Mouse (Mus musculus) kidney, postnatal 4 days (tissue): ENCODE measurements at regions not wholly inside any gene's neighbourhood (a gene's known extent, or its start where the extent isn't known, plus 50 kb on each side); places are given as distances from the start of the nearest gene placed in this dataset.
"Not testable (repeated sequence)": the region's sequence is repeated elsewhere in the genome, so short reads cannot be mapped to it uniquely, and the experiment has no call there.

Experiments used
- DNase-seq, 2 experiments: peaks; one replicate each; pipeline ENCODE4 v3.0.0; 2021; ENCODE audit warnings: mixed read lengths in 2 of 2

DNA sequence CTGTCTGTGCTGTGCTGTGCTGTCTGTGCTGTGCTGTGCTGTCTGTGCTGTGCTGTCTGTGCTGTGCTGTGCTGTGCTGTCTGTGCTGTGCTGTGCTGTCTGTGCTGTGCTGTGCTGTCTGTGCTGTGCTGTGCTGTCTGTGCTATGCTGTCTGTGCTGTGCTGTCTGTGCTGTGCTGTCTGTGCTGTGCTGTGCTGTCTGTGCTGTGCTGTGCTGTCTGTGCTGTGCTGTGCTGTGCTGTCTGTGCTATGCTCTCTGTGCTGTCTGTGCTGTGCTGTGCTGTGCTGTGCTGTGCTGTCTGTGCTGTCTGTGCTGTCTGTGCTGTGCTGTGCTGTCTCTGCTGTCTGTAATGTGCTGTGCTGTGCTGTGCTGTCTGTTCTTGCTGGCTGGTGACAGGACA is 198.5 kb downstream of the Tcp10c start:
- DNase-seq: peak; percentile 20 to 31

GRCm38 (mm10) chr17:13555311-13556059 is 201.1 kb downstream of the Tcp10c start:
- DNase-seq: peak; percentile 86 to 92

DNA sequence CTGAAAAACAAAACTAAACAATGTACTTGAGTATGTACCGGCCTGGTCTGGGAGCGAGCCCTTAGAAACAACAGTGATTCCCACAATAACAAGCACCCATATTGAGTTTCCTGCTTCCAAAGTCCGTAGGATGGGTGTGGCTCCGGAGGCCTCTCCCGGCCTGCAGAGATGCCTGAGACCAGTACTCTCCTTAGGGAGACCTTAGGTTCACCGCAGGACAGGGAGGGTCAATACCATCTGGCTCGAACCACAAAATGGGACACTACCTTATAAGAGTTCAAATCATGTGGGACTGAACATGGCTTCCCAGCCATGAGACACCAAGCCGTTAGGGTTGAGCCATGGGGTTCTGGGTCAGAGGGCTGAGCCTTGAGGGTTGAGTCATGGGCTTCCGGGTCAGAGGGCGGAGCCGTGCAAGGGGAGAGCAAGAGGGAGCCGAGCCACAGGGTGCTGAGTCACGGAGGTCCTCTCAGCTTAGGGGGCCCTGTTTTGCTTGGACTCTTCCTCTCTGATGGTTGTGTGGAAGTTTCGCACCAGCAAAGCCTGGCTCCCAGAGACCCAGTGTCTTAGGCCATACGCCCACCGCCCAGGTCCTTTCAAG is 201.8 kb downstream of the Tcp10c start:
- DNase-seq: peak in 1 of 2 experiments; percentile 12

GRCm38 (mm10) chr17:13558863-13559262 is 201.5 kb upstream of the Afdn start:
- DNase-seq: no peak

DNA sequence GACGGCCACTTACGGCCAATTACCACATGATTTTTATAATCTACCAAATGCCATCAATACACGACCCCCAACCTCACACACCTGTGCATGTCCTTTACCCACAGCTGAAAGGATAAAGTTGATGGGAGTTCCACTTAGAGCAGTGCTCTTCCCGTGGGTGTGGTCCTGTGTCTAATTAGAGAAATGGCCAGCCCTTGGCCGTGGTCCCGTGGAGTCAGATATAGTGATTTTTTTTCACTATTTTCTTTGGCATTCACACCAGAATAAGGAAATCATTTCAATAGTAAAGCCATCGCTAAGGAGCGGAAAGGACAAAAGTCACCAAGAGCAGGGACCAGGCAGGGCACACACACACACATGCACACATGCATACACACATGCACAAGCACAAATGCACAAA is 199.0 kb upstream of the Afdn start:
- DNase-seq: peak in 1 of 2 experiments; percentile 49

DNA sequence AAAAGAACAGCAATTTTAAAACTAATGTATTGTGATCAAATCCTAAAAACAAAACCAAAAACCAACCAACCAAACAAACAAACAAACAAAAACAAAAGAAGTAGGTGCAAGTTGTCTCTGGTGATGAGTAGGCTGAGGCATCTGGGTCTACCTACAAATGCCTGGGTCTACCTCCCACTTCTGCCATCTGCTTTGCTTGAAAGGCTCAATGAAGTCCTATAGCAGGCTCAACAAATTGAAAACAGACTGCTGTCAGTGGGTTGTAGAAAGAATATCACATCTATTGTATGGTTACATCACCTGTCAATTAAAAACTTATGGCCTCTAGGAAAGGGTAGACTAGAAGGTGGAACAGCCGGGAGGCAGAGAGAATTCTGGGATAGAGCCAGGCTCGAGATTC is 197.4 kb upstream of the Afdn start:
- no peak for DNase-seq

GRCm38 (mm10) chr17:13564800-13565199 is 195.5 kb upstream of the Afdn start:
- no peak for DNase-seq

DNA sequence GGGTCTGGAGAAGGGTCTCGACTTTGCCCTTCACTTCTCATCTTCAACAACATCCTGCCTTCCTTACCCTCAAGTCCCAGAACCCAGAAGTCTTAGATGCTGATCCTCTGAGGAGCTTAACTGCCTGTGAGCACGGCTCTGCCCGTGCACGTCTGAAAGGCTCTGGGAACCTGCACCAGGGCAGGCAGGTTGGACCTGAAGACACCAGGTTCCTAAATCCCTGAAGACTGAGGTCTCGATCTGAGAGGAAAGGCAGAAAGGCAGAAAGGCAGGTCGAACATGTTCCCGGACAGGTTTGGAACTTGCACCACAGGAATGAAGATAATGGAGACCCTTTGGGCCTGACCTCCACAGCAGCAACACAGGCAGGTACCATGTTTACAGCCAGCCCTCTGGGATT is 193.7 kb upstream of the Afdn start:
- DNase-seq: no peak

DNA sequence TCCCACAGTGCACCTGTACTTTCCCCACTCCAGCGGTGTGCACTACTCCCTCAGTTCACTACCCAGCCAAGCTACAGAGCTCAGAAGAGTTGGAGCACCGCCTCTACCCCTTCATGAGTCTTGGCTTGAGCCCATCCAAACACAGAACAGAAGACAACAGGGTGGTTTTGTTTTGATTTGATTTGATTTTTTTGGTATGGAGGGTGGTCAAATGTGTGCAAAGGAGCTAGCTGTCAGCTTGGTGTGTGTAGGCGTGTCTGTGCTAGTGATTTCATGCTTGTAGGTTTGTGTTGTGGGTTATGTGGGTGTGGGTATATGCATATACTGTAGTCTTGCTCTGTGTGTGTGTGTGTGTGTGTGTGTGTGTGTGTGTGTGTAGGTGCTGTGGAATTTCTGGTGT is 193.2 kb upstream of the Afdn start:
- DNase-seq: no peak

GRCm38 (mm10) chr17:13570796-13571195 is 189.5 kb upstream of the Afdn start:
- no peak for DNase-seq

DNA sequence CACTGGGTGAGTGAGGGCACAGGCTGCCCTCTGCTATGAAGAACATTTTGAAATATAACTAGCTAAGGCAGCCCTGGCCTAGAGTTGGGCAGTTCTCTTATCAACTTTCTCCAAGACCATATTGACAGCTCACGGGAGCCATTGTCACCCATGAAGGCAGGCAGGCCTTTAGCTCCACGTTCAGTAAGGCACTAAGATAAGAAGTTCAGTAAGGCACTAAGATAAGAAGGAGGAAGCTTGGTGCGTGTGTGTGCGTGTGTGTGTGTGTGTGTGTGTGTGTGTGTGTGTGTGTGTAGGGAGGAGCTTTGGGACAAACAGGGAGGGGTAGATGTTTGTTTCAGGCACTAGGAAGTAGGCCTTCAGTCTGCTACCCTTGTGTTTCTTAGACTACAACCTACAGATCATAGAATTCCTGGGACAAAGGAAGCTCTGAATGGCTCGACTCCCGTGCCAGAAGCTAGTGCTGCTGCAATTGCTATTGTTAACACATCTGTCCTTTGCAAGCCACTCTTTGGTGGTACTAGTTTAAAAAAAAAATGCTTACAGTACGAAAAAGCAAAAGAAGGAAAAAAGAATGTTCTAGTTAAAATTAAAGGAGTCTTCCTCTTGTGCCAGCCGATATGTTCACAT is 188.0 kb upstream of the Afdn start:
- no peak for DNase-seq

DNA sequence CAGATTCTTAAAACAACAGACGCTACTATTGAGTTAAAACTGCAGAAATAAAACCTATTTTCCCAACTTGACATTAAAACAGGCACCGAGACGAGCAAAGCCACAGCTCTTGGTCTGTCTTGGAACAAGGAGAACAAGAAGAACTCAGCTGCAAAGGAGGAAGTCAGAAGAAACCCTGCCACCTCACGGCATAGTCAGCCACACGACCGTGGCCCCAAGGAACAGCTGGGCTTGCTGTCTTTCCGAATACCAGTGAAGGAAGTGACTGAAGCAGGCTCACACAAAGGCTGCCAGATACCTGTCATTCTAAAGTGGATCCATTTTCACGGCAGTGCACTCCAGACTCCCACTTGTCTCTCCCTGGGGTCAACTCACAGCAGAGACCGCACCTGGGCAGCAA is 187.3 kb upstream of the Afdn start:
- DNase-seq: no peak

DNA sequence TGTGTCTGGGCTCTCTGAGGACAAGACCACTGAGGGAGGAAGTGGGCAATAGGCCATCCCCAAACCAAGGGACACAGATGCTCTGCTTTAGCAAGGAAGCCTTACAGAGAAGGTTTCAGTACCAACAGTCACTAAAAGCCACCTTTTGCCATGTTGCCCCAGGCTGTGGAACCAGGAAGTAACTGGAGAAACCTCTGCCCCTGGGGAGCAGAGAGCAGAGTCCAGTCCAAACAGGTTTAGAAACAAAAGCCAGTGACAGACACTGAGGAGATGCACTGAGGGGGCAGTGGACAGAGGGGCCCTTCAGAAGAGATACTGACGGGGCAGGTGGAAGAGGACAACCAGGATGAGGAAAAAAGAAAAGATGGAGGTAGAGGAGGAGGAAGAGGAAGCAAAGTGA is 186.2 kb upstream of the Afdn start:
- no peak for DNase-seq

DNA sequence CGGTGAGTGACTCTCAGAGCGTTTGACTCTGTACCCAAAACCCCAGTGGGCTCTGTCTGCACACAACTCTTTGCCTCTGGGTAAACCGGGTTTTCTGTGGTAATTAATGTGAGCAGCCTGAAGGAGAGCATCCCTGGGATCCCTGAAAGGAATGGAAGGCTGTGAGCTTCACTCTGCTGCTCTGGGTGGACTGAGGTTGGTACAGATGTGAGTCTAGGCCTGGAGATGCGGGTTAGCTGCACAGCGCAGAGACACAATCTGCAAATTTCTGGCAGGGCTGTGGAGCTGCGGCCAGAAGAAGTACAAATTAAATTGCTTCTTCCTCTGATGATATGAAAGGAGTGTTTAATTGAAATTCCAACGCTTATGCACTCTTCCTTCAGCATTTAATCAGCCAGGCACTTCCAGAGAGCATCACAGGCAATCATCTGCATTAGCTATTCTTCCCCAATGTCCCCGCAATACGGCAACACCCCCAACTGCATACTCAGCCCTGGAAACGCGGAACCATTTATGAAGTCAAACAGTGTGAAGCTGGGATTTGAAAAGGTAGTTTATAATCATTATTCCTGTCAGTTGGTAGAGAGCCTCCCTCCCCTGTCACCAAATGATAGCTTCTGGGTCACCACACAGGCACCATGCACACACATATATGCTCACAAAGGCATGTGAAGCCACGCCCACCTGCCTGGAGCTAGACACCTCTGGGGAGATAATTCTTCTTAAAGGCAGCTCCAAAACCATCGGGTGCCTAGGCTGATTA is 185.5 kb upstream of the Afdn start:
- DNase-seq: no peak

GRCm38 (mm10) chr17:13577798-13578197 is 182.5 kb upstream of the Afdn start:
- DNase-seq: no peak

DNA sequence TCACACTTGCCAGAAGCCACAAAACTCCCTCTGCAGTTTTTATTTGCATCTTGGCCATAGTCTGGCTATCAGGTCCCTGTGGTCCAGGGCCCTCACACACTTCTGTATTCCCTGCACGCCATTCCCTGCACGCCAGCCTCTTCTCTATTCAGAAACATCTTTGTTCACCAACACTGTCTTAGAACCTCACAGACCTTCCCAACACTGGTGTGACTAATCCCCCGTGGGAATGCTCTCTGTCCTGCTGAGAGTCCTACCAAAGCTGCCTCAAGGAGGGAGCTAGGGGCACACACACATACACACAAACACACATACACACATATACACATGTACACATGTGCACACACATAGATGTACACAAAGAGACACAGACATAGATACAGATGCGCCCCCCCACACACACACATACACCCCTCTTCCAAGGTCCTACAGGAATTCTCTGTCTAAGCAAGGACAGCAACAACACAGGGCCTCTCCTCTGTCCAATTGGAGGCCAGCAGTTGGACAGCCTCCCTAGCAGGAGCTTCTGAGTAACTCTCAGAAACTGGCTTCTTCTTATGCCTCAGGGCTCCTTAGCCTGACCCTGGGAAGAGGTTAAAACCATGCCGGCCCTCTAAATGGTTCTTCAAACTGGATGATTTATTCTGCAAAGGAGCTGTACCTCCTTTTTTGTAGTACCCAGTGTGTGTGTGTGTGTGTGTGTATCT is 179.0 kb upstream of the Afdn start:
- DNase-seq: no peak

DNA sequence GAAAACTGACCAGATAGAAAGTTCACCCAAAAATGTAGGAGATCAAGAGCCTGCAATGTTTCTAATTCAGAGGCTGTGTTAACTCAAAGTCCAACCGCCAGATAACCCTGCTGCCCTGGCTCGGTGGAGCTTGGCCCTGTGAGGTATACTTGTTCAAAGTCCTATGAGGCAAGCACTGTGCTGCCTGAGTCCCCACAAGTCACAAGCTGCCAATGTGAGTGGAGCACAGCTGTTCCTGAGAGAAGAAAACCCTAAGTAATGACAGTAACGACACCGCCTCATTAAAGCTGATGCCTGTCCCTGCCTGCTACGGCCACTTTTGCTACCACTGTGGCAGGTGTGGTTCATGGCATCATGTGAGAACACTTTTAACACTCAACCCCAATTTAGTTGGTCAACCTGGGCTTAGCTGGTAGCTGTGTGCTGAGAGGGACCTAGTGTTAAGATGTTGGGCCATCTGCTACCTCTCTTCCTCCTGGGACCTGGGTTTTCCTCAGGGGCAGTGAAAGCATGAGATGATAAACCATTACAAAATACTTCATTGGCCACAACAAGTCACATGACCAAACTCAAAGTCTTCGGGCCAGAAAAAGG is 178.2 kb upstream of the Afdn start:
- DNase-seq: no peak

DNA sequence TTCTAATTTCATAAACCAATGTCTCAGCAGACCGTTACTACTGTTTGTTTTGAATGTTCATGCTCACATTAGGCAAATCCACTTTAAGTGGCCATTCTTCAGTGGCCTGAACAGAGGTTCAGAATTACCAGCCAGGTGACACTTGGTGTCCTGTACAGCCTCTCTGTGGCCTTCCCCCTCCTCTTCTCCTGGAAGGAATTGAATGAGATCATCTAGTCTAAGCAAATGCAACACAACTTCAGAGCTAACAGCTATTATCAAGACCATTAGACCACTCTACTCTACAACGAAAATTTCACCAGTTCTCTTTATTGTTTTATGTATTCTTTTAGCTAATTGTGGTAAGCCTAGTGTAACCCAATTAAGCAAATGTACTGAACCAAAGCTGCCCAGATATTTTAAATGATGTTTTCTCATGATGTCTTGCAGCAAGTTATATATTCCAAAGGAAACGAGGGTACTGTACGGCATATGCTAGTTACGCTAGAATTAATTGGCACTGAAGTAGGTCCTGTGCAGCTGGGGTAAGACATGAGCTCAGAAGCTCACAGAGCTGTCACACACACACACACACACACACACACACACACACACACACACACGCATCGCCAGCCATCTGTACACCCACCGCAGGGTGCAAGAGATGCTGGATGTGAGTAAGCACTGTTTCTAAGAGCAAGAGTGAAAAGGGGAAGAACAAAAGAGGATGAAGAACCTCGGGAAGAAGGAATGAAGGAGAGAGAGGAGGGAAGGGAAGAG is 176.7 kb upstream of the Afdn start:
- no peak for DNase-seq

GRCm38 (mm10) chr17:13584394-13584793 is 175.9 kb upstream of the Afdn start:
- no peak for DNase-seq

GRCm38 (mm10) chr17:13590240-13590837 is 170.0 kb upstream of the Afdn start:
- not testable (repeated sequence) for DNase-seq
